Mouse (Mus musculus) adrenal gland, postnatal 14 days (tissue): Measurements from ENCODE around the gene Rgs9. TPM values are rescaled to one million over a fixed set of nuclear protein-coding genes. Genes with fewer than 3 reads are reported as not detected.

Experiments
- total RNA-seq: library from RNA; stranded (reverse); gene quantifications from 2 replicates; pipeline ENCODE4 v1.2.3, GENCODE M21; 2021

The Rgs9 gene
- total RNA-seq, 1 experiment from 2014 or later, result 4.5 TPM

Other genes starting within 250 kb of the Rgs9 start
- gene E030025P04Rik, start 153.8 kb downstream of the Rgs9 start, total RNA-seq, result not detected in 2 replicates
- 61.7 and 65.3 TPM in 2 replicates for gene Gna13, start 64.7 kb upstream of the Rgs9 start, total RNA-seq
- not detected in 2 replicates for gene 9930022D16Rik, start 115.8 kb upstream of the Rgs9 start, total RNA-seq
- gene Amz2, start 127.8 kb upstream of the Rgs9 start, total RNA-seq, result 41.0 and 41.1 TPM in 2 replicates
- gene Arsg, start 175.2 kb upstream of the Rgs9 start, total RNA-seq, result 3.3 and 7.0 TPM in 2 replicates
- 2.4 and 4.4 TPM in 2 replicates for gene Slc16a6, start 175.5 kb upstream of the Rgs9 start, total RNA-seq